Mouse (Mus musculus) kidney, embryonic 16.5 days (tissue): ENCODE results near the gene Tiam2. TPM values are rescaled to one million over a fixed set of nuclear protein-coding genes. Genes with fewer than 3 reads are reported as not detected.

Experiments
- ATAC-seq: fragments of 200-750 bp; cut with Nextera tagmentation; 2 replicates; pipeline ENCODE4 v1.8.0; 2017; ENCODE audit warnings: moderate TSS enrichment; ENCODE audit not compliant: low FRiP score, low TSS enrichment
- H3K27ac ChIP-seq: fragments of 300-500 bp; sonication (generic); 2 replicates; pipeline ENCODE4 v1.5.1; 2014; ENCODE audit warnings: low read length
- H3K27me3 ChIP-seq: fragments of 300-500 bp; sonication (generic); 2 replicates; pipeline ENCODE4 v1.6.1; 2014; ENCODE audit warnings: low read length, control low read depth, mixed read lengths; ENCODE audit not compliant: insufficient read depth
- H3K36me3 ChIP-seq: fragments of 300-500 bp; sonication (generic); 2 replicates; pipeline ENCODE4 v1.6.1; 2014; ENCODE audit warnings: low read length, control low read depth, mixed read lengths; ENCODE audit not compliant: insufficient read depth
- H3K4me1 ChIP-seq: fragments of 300-500 bp; sonication (generic); 2 replicates; pipeline ENCODE4 v1.6.1; 2014; ENCODE audit warnings: low read length, control low read depth, mixed read lengths; ENCODE audit not compliant: insufficient read depth
- H3K4me2 ChIP-seq: fragments of 300-500 bp; sonication (generic); replicated peaks from 2 replicates; pipeline ENCODE4 v1.6.1; 2014; ENCODE audit warnings: low read depth, low read length
- H3K4me3 ChIP-seq: fragments of 300-500 bp; sonication (generic); 2 replicates; pipeline ENCODE4 v1.5.1; 2014; ENCODE audit warnings: mild to moderate bottlenecking, low read length
- H3K9ac ChIP-seq: fragments of 300-500 bp; sonication (generic); replicated peaks from 2 replicates; pipeline ENCODE4 v1.6.1; 2014; ENCODE audit warnings: low read length
- H3K9me3 ChIP-seq: fragments of 300-500 bp; sonication (generic); 2 replicates; pipeline ENCODE4 v1.6.1; 2016; ENCODE audit warnings: low read length, control low read depth
- WGBS: fragments of 180-500 bp; shearing (Covaris S2); extraction: QIAGEN DNeasy Blood & Tissue Kit; methylation state at CpG from one replicate; pipeline ENCODE4 v1.1.7; 2014; 5-methylcytosine and 5-hydroxymethylcytosine counted together
- polyA plus RNA-seq: library from polyadenylated mRNA; unstranded; fragments of >200 nt; fragmentation: Nextera tagmentation; extraction: Ambion mirVana; gene quantifications from 2 replicates; pipeline ENCODE4 v1.2.1, GENCODE M21; 2015

Gene Tiam2
- polyA plus RNA-seq, 1 experiment from 2014 or later, result 5.0 TPM

GRCm38 (mm10) chr17:3483091-3483490 is 156.7 kb downstream of the Tiam2 start:
- H3K27ac ChIP-seq, result no peak overlapping the region
- no peak overlapping the region for H3K4me2 ChIP-seq
- no peaks in the 10 kb centered on the region for H3K4me1 ChIP-seq
- ATAC-seq, result no peak
- no peaks in the 10 kb centered on the region for H3K27me3 ChIP-seq
- WGBS, result 85% methylated on average over 8 of the region's 8 CpGs
- no peaks in the 10 kb centered on the region for H3K36me3 ChIP-seq
- no peaks in the 10 kb centered on the region for H3K9me3 ChIP-seq
- no peak overlapping the region for H3K9ac ChIP-seq
- H3K4me3 ChIP-seq, result no peak overlapping the region

DNA sequence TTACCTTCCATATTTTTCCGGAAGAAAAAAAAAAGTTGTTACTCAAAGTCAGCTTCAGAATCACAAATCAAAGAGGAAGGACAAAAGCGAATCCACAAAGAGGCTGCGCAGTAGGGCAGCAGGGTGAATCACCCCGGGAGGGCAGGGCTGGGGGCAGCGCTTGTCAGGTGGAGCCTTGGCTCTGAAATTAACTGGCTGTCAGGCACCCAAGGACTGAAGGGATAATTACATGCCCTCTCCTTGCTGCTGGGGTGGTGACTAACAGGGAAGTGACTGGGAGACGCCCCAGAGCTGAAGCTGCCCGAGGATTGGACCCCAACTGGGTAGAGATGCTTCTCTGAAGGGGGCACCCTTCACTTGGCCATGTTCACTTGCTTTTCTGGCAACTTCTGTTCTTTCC is 159.5 kb downstream of the Tiam2 start:
- Histone ChIP-seq H3K4me2 (no peak overlapping the region), H3K27me3 (no peaks in the 10 kb centered on the region), H3K27ac (no peak overlapping the region), H3K9ac (no peak overlapping the region), H3K36me3 (no peaks in the 10 kb centered on the region), H3K4me1 (no peaks in the 10 kb centered on the region), H3K9me3 (no peaks in the 10 kb centered on the region), H3K4me3 (no peak overlapping the region)
- ATAC-seq, result no peak
- 83% methylated on average over 7 of the region's 7 CpGs for WGBS

GRCm38 (mm10) chr17:3487211-3487610 is 160.8 kb downstream of the Tiam2 start:
- WGBS, result 94% methylated on average over 4 of the region's 4 CpGs
- no peak for ATAC-seq
- H3K4me1 ChIP-seq, result no peaks in the 10 kb centered on the region
- no peak overlapping the region for H3K4me3 ChIP-seq
- no peak overlapping the region for H3K9ac ChIP-seq
- no peaks in the 10 kb centered on the region for H3K36me3 ChIP-seq
- H3K9me3 ChIP-seq, result no peaks in the 10 kb centered on the region
- H3K27me3 ChIP-seq, result no peaks in the 10 kb centered on the region
- no peak overlapping the region for H3K27ac ChIP-seq
- H3K4me2 ChIP-seq, result no peak overlapping the region

GRCm38 (mm10) chr17:3487721-3488601 is 161.6 kb downstream of the Tiam2 start:
- WGBS, result 72% methylated on average over 12 of the region's 12 CpGs
- Histone ChIP-seq H3K9me3 (no peaks in the 10 kb centered on the region), H3K27me3 (no peaks in the 10 kb centered on the region), H3K9ac (no peak overlapping the region), H3K4me2 (no peak overlapping the region), H3K4me3 (no peak overlapping the region), H3K36me3 (no peaks in the 10 kb centered on the region), H3K27ac (no peak overlapping the region), H3K4me1 (no peaks in the 10 kb centered on the region)
- no peak for ATAC-seq

GRCm38 (mm10) chr17:3490216-3490895 is 164.0 kb downstream of the Tiam2 start:
- no peaks in the 10 kb centered on the region for H3K27me3 ChIP-seq
- no peak overlapping the region for H3K4me2 ChIP-seq
- no peak overlapping the region for H3K9ac ChIP-seq
- peak; percentile 51; the same call in 1 of the 2 replicates for ATAC-seq
- H3K4me3 ChIP-seq, result no peak overlapping the region
- no peaks in the 10 kb centered on the region for H3K36me3 ChIP-seq
- no peaks in the 10 kb centered on the region for H3K9me3 ChIP-seq
- WGBS, result 77% methylated on average over 11 of the region's 11 CpGs
- H3K4me1 ChIP-seq, result no peaks in the 10 kb centered on the region
- 0 out of 2 replicates have a peak overlapping the region, but pooled peaks have one; percentile 18 for H3K27ac ChIP-seq

- no peak for ATAC-seq
- Histone ChIP-seq H3K36me3 (no peaks in the 10 kb centered on the region), H3K4me1 (0 out of 2 replicates have a peak, but pooled peaks cover 3% of the 10 kb centered on the region), H3K4me2 (no peak overlapping the region), H3K27ac (no peak overlapping the region), H3K9ac (no peak overlapping the region), H3K4me3 (no peak overlapping the region), H3K9me3 (no peaks in the 10 kb centered on the region), H3K27me3 (no peaks in the 10 kb centered on the region)
- 74% methylated on average over 5 of the region's 5 CpGs for WGBS
Measured at GRCm38 (mm10) chr17:3491065-3491464, 164.7 kb downstream of the Tiam2 start.

DNA sequence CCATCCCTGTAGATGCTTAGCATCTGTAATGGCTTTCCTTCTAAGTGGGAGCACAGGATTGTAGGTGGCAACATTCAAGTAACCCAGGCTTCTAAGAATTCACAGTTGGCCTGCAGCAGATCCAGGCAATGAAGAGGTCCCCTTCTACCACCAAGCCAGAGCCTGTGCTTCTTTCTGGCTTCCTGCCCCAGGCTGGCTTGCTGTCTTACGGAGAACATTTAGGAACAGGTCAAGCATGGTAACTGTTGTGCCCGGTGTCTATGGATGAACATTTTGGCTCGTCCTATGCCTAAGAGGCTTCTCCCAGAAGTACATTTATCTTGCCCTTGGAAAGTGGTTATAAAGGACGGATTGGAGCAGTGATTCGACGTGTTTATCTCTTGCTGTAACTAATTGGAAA is 165.3 kb downstream of the Tiam2 start:
- H3K4me1 ChIP-seq, result peaks cover 7% of the 10 kb centered on the region; the same call in 1 of the 2 replicates
- no peak overlapping the region for H3K4me2 ChIP-seq
- H3K9ac ChIP-seq, result no peak overlapping the region
- H3K27me3 ChIP-seq, result no peaks in the 10 kb centered on the region
- H3K4me3 ChIP-seq, result no peak overlapping the region
- no peak for ATAC-seq
- H3K27ac ChIP-seq, result no peak overlapping the region
- WGBS, result 90% methylated on average over 6 of the region's 6 CpGs
- no peaks in the 10 kb centered on the region for H3K36me3 ChIP-seq
- H3K9me3 ChIP-seq, result no peaks in the 10 kb centered on the region

GRCm38 (mm10) chr17:3495576-3495975 is 169.2 kb downstream of the Tiam2 start:
- Histone ChIP-seq H3K4me3 (no peak overlapping the region), H3K27ac (peak overlapping the region; percentile 30; the same call in 1 of the 2 replicates), H3K36me3 (no peaks in the 10 kb centered on the region), H3K4me2 (no peak overlapping the region), H3K4me1 (peaks cover 8% of the 10 kb centered on the region; the same call in 1 of the 2 replicates), H3K27me3 (no peaks in the 10 kb centered on the region), H3K9me3 (no peaks in the 10 kb centered on the region), H3K9ac (no peak overlapping the region)
- no peak for ATAC-seq
- 10% methylated on average over 2 of the region's 2 CpGs for WGBS

DNA sequence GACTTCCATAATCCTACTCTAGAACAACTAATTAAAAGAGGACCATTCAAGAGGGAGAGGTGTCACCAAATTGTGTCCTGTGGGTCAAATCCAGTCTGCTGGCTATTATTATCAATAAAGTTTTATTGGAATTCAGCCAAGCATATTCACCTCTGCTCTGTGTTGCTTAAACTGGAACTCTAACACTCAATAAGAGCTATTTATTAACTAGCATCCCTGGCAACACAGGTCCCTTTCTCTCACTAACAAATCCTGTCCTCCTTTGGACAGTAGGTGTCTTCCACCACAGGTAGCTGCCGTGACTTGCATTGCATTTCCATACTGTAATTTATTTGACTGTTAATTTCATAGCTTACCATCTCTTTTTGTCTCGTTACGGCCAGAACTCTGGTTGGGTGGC is 169.7 kb downstream of the Tiam2 start:
- no peaks in the 10 kb centered on the region for H3K9me3 ChIP-seq
- peaks cover 8% of the 10 kb centered on the region; the same call in 1 of the 2 replicates for H3K4me1 ChIP-seq
- H3K4me3 ChIP-seq, result no peak overlapping the region
- no peak overlapping the region for H3K4me2 ChIP-seq
- H3K36me3 ChIP-seq, result no peaks in the 10 kb centered on the region
- H3K27me3 ChIP-seq, result no peaks in the 10 kb centered on the region
- 0 out of 2 replicates have a peak overlapping the region, but pooled peaks have one; percentile 30 for H3K27ac ChIP-seq
- ATAC-seq, result peak; percentile 72; the same call in 1 of the 2 replicates
- 85% methylated on average over 3 of the region's 3 CpGs for whole genome bisulfite sequencing
- no peak overlapping the region for H3K9ac ChIP-seq

- no peak for ATAC-seq
- Histone ChIP-seq H3K27me3 (no peaks in the 10 kb centered on the region), H3K9ac (no peak overlapping the region), H3K36me3 (no peaks in the 10 kb centered on the region), H3K4me3 (no peak overlapping the region), H3K4me2 (no peak overlapping the region), H3K4me1 (peaks cover 8% of the 10 kb centered on the region; the same call in 1 of the 2 replicates), H3K9me3 (no peaks in the 10 kb centered on the region), H3K27ac (no peak overlapping the region)
- 25% methylated on average over 3 of the region's 3 CpGs for WGBS
Measured at GRCm38 (mm10) chr17:3498086-3498485, 171.7 kb downstream of the Tiam2 start.
